Mouse (Mus musculus) stomach, embryonic 16.5 days (tissue): ENCODE data around the gene Gart. TPM values are rescaled to one million over a fixed set of nuclear protein-coding genes. Genes with fewer than 3 reads are reported as not detected.

Source experiments
- ATAC-seq: fragments of 200-750 bp; cut with Nextera tagmentation; 2 replicates; pipeline ENCODE4 v1.8.0; 2017; ENCODE audit warnings: moderate number of reproducible peaks, moderate TSS enrichment; ENCODE audit not compliant: insufficient read depth, low FRiP score
- H3K27ac ChIP-seq: fragments of 300-500 bp; sonication (generic); 2 replicates; pipeline ENCODE4 v1.5.1; 2014; ENCODE audit warnings: low read length
- H3K27me3 ChIP-seq: fragments of 300-500 bp; sonication (generic); 2 replicates; pipeline ENCODE4 v1.6.1; 2014; ENCODE audit warnings: low read length, control low read depth, mixed read lengths; ENCODE audit not compliant: control insufficient read depth, insufficient read depth
- H3K36me3 ChIP-seq: fragments of 300-500 bp; sonication (generic); 2 replicates; pipeline ENCODE4 v1.6.1; 2014; ENCODE audit warnings: low read length; ENCODE audit not compliant: control insufficient read depth, insufficient read depth
- H3K4me1 ChIP-seq: fragments of 300-500 bp; sonication (generic); 2 replicates; pipeline ENCODE4 v1.6.1; 2014; ENCODE audit warnings: low read length, control low read depth, mixed read lengths; ENCODE audit not compliant: control insufficient read depth, insufficient read depth
- H3K4me2 ChIP-seq: fragments of 300-500 bp; sonication (generic); 2 replicates; pipeline ENCODE4 v1.6.1; 2014; ENCODE audit warnings: low read depth, low read length, mixed read lengths
- H3K4me3 ChIP-seq: fragments of 300-500 bp; sonication (generic); replicated peaks from 2 replicates; pipeline ENCODE4 v1.5.1; 2014; ENCODE audit warnings: mild to moderate bottlenecking, low read length
- H3K9ac ChIP-seq: fragments of 300-500 bp; sonication (generic); 2 replicates; pipeline ENCODE4 v1.6.1; 2014; ENCODE audit warnings: low read length
- H3K9me3 ChIP-seq: fragments of 300-500 bp; sonication (generic); replicated peaks from 2 replicates; pipeline ENCODE4 v1.6.1; 2016; ENCODE audit warnings: low read length, control low read depth; ENCODE audit not compliant: control insufficient read depth
- WGBS: fragments of 180-500 bp; shearing (Covaris S2); extraction: QIAGEN DNeasy Blood & Tissue Kit; methylation state at CpG from one replicate; pipeline ENCODE4 v1.1.7; 2014; 5-methylcytosine and 5-hydroxymethylcytosine counted together
- polyA plus RNA-seq: library from polyadenylated mRNA; unstranded; fragments of >200 nt; fragmentation: Nextera tagmentation; extraction: Ambion mirVana; gene quantifications from 2 replicates; pipeline ENCODE4 v1.2.1, GENCODE M21; 2015

The Gart gene
- polyA plus RNA-seq, 1 experiment from 2014 or later: 104 TPM

- no peaks in the 10 kb centered on the region for H3K9me3 ChIP-seq
Observed at GRCm38 (mm10) chr16:91680656-91681055, 33.9 kb upstream of the Gart start.

GRCm38 (mm10) chr16:91678147-91678911, 31.6 kb upstream of the Gart start:
- no peak for ATAC-seq
- Histone ChIP-seq H3K4me3 (no peak overlapping the region), H3K4me2 (no peak overlapping the region), H3K36me3 (peaks cover 41% of the 10 kb centered on the region), H3K4me1 (no peaks in the 10 kb centered on the region), H3K9ac (no peak overlapping the region), H3K9me3 (no peaks in the 10 kb centered on the region), H3K27me3 (no peaks in the 10 kb centered on the region), H3K27ac (no peak overlapping the region)
- WGBS: 80% methylated on average over 5 of the region's 5 CpGs

More at GRCm38 (mm10) chr16:91680656-91681055, 33.9 kb upstream of the Gart start:
- H3K4me2 ChIP-seq: no peak overlapping the region
- H3K4me1 ChIP-seq: no peaks in the 10 kb centered on the region
- 74% methylated on average over 5 of the region's 5 CpGs for WGBS
- H3K9ac ChIP-seq: no peak overlapping the region
- no peak for ATAC-seq
- no peaks in the 10 kb centered on the region for H3K27me3 ChIP-seq
- no peak overlapping the region for H3K27ac ChIP-seq
- no peak overlapping the region for H3K4me3 ChIP-seq
- peaks cover 37% of the 10 kb centered on the region for H3K36me3 ChIP-seq

GRCm38 (mm10) chr16:91674500-91674899, 27.7 kb upstream of the Gart start:
- Histone ChIP-seq H3K9ac (no peak overlapping the region), H3K4me2 (no peak overlapping the region), H3K4me3 (no peak overlapping the region), H3K4me1 (no peaks in the 10 kb centered on the region), H3K27ac (no peak overlapping the region), H3K36me3 (peaks cover 35% of the 10 kb centered on the region), H3K27me3 (no peaks in the 10 kb centered on the region), H3K9me3 (no peaks in the 10 kb centered on the region)
- ATAC-seq: no peak
- 59% methylated on average over 4 of the region's 4 CpGs for WGBS

DNA sequence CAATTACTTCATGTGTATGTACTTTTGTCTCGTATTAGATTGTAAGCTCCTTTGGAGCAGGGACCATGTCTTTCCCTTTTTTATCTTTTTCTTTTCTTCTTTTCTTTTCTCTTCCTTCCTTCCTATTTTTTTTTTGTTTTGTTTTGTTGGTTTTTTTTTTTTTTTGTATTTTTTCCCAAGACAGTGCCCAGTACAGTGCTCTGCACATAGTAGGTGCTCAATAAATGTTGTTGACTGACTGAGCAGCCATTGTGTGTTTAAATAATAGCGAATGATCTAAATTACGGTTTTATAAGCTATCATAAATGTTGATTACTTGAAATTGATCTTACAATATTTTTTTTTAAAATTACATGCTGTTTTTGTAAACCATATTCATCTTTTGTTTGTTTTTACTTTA, 17.0 kb upstream of the Gart start:
- Histone ChIP-seq H3K9ac (no peak overlapping the region), H3K27ac (no peak overlapping the region), H3K9me3 (peaks cover 5% of the 10 kb centered on the region; the same call in 1 of the 2 replicates), H3K27me3 (no peaks in the 10 kb centered on the region), H3K36me3 (peaks cover 49% of the 10 kb centered on the region), H3K4me2 (no peak overlapping the region), H3K4me1 (no peaks in the 10 kb centered on the region), H3K4me3 (no peak overlapping the region)
- no peak for ATAC-seq
- 96% methylated on average over 3 of the region's 3 CpGs for WGBS

GRCm38 (mm10) chr16:91662336-91662735, 15.6 kb upstream of the Gart start:
- WGBS: 93% methylated on average over 16 of the region's 16 CpGs
- Histone ChIP-seq H3K9ac (no peak overlapping the region), H3K27me3 (no peaks in the 10 kb centered on the region), H3K27ac (no peak overlapping the region), H3K4me1 (no peaks in the 10 kb centered on the region), H3K4me3 (no peak overlapping the region), H3K36me3 (peaks cover 64% of the 10 kb centered on the region), H3K9me3 (peaks cover 5% of the 10 kb centered on the region; the same call in 1 of the 2 replicates), H3K4me2 (no peak overlapping the region)
- no peak for ATAC-seq

DNA sequence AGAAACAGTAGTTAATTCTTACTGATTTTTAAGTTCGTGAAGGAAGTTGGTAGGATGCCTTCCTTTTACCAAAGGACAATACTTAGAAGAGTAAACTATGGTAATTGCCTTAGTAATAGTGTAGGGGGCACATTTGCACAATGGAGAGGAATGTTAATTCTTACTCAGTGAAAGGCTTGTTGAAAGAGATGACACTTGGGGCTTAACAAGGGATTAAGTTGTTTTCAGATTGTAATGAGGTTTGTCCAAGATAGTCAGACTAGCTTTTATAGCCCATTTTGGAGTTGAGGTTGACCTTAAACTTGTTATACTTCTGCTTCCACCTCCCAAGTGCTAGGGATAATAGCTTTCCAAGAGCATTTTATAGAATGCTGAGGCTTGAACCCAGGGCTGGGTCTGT, 14.6 kb upstream of the Gart start:
- Histone ChIP-seq H3K4me2 (no peak overlapping the region), H3K9me3 (peaks cover 5% of the 10 kb centered on the region; the same call in 1 of the 2 replicates), H3K27ac (no peak overlapping the region), H3K27me3 (no peaks in the 10 kb centered on the region), H3K4me3 (no peak overlapping the region), H3K4me1 (no peaks in the 10 kb centered on the region), H3K9ac (no peak overlapping the region), H3K36me3 (peaks cover 69% of the 10 kb centered on the region)
- WGBS: 77% methylated on average over 1 of the region's 1 CpGs
- ATAC-seq: no peak

DNA sequence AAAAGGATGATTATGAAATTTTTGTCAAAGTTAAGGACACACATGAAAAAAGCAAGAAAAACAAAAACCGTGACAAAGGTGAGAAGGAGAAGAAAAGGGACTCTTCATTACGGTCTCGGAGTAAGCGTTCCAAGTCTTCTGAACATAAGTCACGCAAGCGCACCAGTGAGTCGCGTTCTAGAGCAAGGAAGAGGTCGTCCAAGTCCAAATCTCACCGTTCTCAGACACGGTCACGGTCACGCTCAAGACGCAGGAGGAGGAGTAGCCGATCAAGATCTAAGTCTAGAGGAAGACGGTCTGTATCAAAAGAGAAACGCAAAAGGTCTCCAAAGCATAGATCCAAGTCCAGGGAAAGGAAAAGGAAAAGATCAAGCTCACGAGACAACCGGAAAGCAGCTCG, 13.0 kb upstream of the Gart start:
- Histone ChIP-seq H3K9me3 (peaks cover 5% of the 10 kb centered on the region; the same call in 1 of the 2 replicates), H3K4me1 (no peaks in the 10 kb centered on the region), H3K4me2 (no peak overlapping the region), H3K36me3 (peaks cover 79% of the 10 kb centered on the region), H3K27me3 (no peaks in the 10 kb centered on the region), H3K27ac (no peak overlapping the region), H3K9ac (no peak overlapping the region), H3K4me3 (no peak overlapping the region)
- no peak for ATAC-seq
- 97% methylated on average over 20 of the region's 20 CpGs for WGBS

- no peak for ATAC-seq
- no peak overlapping the region for H3K9ac ChIP-seq
- peaks cover 5% of the 10 kb centered on the region; the same call in 1 of the 2 replicates for H3K9me3 ChIP-seq
- H3K4me2 ChIP-seq: no peak overlapping the region
- no peak overlapping the region for H3K4me3 ChIP-seq
- peaks cover 78% of the 10 kb centered on the region for H3K36me3 ChIP-seq
- 94% methylated on average over 5 of the region's 5 CpGs for WGBS
- no peaks in the 10 kb centered on the region for H3K4me1 ChIP-seq
- no peaks in the 10 kb centered on the region for H3K27me3 ChIP-seq
- no peak overlapping the region for H3K27ac ChIP-seq
Observed at GRCm38 (mm10) chr16:91658471-91658870, 11.7 kb upstream of the Gart start.

DNA sequence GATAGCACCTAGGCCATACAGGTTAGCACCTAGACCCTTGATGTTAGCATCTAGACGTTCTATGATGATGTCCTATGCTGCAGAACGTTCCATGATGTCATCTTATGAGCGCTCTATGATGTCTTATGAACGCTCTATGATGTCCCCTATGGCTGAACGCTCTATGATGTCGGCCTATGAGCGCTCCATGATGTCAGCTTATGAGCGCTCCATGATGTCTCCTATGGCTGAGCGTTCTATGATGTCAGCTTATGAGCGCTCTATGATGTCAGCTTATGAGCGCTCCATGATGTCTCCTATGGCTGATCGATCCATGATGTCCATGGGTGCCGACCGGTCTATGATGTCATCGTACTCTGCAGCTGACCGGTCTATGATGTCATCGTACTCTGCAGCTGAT, 10.5 kb upstream of the Gart start:
- 97% methylated on average over 17 of the region's 17 CpGs for WGBS
- H3K36me3 ChIP-seq: peaks cover 74% of the 10 kb centered on the region
- no peaks in the 10 kb centered on the region; the same call in 1 of the 2 replicates for H3K4me1 ChIP-seq
- H3K4me3 ChIP-seq: no peak overlapping the region
- H3K4me2 ChIP-seq: no peak overlapping the region
- H3K27me3 ChIP-seq: no peaks in the 10 kb centered on the region
- H3K9me3 ChIP-seq: peaks cover 5% of the 10 kb centered on the region; the same call in 1 of the 2 replicates
- no peak overlapping the region for H3K9ac ChIP-seq
- H3K27ac ChIP-seq: no peak overlapping the region
- no peak for ATAC-seq
